Mouse (Mus musculus) hindbrain, embryonic 16.5 days (tissue): Measurements from ENCODE around the gene Sppl3. TPM values are rescaled to one million over a fixed set of nuclear protein-coding genes. Genes with fewer than 3 reads are reported as not detected.
"Not testable (repeated sequence)": the region's sequence is repeated elsewhere in the genome, so short reads cannot be mapped to it uniquely, and the experiment has no call there.

Source experiments
- ATAC-seq: fragments of 200-750 bp; cut with Nextera tagmentation; 2 replicates; pipeline ENCODE4 v1.8.0; 2017; ENCODE audit warnings: moderate TSS enrichment, moderate library complexity
- H3K27ac ChIP-seq: fragments of 300-500 bp; sonication (generic); 2 replicates; pipeline ENCODE4 v1.5.1; 2014; ENCODE audit warnings: low read depth, mild to moderate bottlenecking, control low read depth, low read length, moderate library complexity
- H3K27me3 ChIP-seq: fragments of 300-500 bp; sonication (generic); replicated peaks from 2 replicates; pipeline ENCODE4 v1.6.1; 2014; ENCODE audit warnings: low read length; ENCODE audit not compliant: control insufficient read depth, insufficient read depth
- H3K36me3 ChIP-seq: fragments of 300-500 bp; sonication (generic); 2 replicates; pipeline ENCODE4 v1.6.1; 2014; ENCODE audit warnings: mild to moderate bottlenecking, low read length, moderate library complexity, mixed read lengths; ENCODE audit not compliant: control insufficient read depth, insufficient read depth
- H3K4me1 ChIP-seq: fragments of 300-500 bp; sonication (generic); 2 replicates; pipeline ENCODE4 v1.6.1; 2014; ENCODE audit warnings: low read depth, low read length; ENCODE audit not compliant: control insufficient read depth, insufficient read depth
- H3K4me2 ChIP-seq: fragments of 300-500 bp; sonication (generic); 2 replicates; pipeline ENCODE4 v1.6.1; 2014; ENCODE audit warnings: mild to moderate bottlenecking, low read length, control low read depth, moderate library complexity
- H3K4me3 ChIP-seq: fragments of 300-500 bp; sonication (generic); 2 replicates; pipeline ENCODE4 v1.5.1; 2014; ENCODE audit warnings: mild to moderate bottlenecking, low read length, control low read depth, moderate library complexity
- H3K9ac ChIP-seq: fragments of 300-500 bp; sonication (generic); 2 replicates; pipeline ENCODE4 v1.6.1; 2014; ENCODE audit warnings: low read depth, mild to moderate bottlenecking, control low read depth, low read length, moderate library complexity
- H3K9me3 ChIP-seq: fragments of 300-500 bp; sonication (generic); 2 replicates; pipeline ENCODE4 v1.6.1; 2014; ENCODE audit warnings: mild to moderate bottlenecking, low read length, moderate library complexity; ENCODE audit not compliant: control insufficient read depth
- WGBS: fragments of 180-500 bp; shearing (Covaris S2); extraction: QIAGEN DNeasy Blood & Tissue Kit; methylation state at CpG from one replicate; pipeline ENCODE4 v1.1.7; 2014; 5-methylcytosine and 5-hydroxymethylcytosine counted together
- polyA plus RNA-seq: library from polyadenylated mRNA; unstranded; fragments of >200 nt; fragmentation: Nextera tagmentation; extraction: Ambion mirVana; gene quantifications from 2 replicates; pipeline ENCODE4 v1.2.1, GENCODE M21; 2015

Gene Sppl3
- polyA plus RNA-seq, 1 experiment from 2014 or later: 17.3 TPM

- no peak for ATAC-seq
- Histone ChIP-seq H3K27me3 (no peaks in the 10 kb centered on the region), H3K36me3 (no peaks in the 10 kb centered on the region), H3K4me2 (no peak overlapping the region), H3K9me3 (no peaks in the 10 kb centered on the region), H3K4me3 (no peak overlapping the region), H3K27ac (no peak overlapping the region), H3K4me1 (peaks cover 3% of the 10 kb centered on the region; the same call in 1 of the 2 replicates), H3K9ac (no peak overlapping the region)
- 87% methylated on average over 7 of the region's 7 CpGs for WGBS
Measured at GRCm38 (mm10) chr5:115072143-115072542, 61.2 kb downstream of the Sppl3 start.

GRCm38 (mm10) chr5:115073306-115073705 lies 62.4 kb downstream of the Sppl3 start:
- ATAC-seq, H3K4me2 ChIP-seq, H3K9ac ChIP-seq, H3K27ac ChIP-seq, H3K4me3 ChIP-seq, H3K9me3 ChIP-seq, H3K36me3 ChIP-seq, H3K27me3 ChIP-seq, H3K4me1 ChIP-seq: not testable (repeated sequence)
- WGBS: 69% methylated on average over 8 of the region's 8 CpGs

DNA sequence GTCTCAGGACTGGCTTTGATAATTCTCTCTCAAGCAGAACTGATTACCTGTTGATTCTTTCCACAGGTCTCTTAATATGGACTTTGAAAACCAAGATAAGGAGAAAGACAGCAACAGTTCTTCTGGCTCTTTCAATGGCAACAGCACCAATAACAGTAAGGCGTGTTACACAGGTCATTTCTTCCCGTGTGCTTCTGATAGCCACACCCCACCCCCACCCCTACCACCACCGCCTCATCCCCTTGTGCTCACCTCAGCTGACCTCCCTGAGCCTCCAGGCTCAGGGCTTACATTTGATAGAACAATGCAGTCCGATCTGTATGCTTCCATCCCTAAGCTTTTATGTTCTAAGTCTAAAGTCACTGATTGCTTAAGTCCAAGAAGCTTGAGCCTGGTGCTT lies 63.8 kb downstream of the Sppl3 start:
- H3K4me1 ChIP-seq: peaks cover 3% of the 10 kb centered on the region; the same call in 1 of the 2 replicates
- H3K27me3 ChIP-seq: no peaks in the 10 kb centered on the region
- H3K4me3 ChIP-seq: no peak overlapping the region
- no peak for ATAC-seq
- no peaks in the 10 kb centered on the region for H3K9me3 ChIP-seq
- no peaks in the 10 kb centered on the region for H3K36me3 ChIP-seq
- H3K9ac ChIP-seq: no peak overlapping the region
- H3K4me2 ChIP-seq: no peak overlapping the region
- 89% methylated on average over 4 of the region's 4 CpGs for WGBS
- H3K27ac ChIP-seq: no peak overlapping the region

DNA sequence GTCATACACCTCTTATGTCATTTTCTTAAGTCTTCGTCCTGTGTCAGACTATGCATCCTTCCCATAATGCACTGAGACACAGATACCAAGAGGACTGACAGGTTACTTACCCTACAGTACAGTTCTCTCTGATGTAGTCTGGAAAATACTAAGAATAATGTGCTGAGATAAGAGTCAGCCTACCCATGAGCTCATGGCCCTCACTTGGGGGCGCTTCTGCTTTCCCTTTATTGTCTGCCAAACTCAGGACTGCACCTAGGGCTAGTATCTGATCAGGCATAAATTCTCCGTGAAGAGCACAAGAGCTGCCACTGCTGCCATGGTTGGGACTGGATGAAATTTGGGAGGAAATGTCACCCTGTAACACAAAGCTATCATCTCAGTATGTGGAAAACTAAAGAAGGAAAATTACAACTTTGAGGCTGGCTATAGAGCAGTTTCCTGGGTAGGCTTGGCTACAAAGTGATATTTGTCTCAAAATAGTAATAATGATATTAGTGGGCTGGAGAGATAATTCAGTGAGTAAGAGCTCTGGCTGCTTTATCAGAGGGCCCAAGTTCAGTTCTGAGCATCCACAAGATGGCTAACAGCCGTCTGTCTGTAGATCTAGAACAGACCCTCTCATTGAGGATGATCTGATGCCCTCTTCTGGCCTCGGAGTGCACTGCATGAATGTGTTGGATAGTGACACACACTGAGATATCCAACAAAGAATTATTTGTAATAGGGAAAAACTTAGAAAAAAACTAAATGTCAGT lies 65.4 kb downstream of the Sppl3 start:
- H3K27me3 ChIP-seq: no peaks in the 10 kb centered on the region
- peaks cover 1% of the 10 kb centered on the region; the same call in 1 of the 2 replicates for H3K4me1 ChIP-seq
- H3K4me2 ChIP-seq: no peak overlapping the region
- 60% methylated on average over 5 of the region's 5 CpGs for WGBS
- H3K9ac ChIP-seq: no peak overlapping the region
- ATAC-seq: no peak
- H3K4me3 ChIP-seq: no peak overlapping the region
- no peak overlapping the region for H3K27ac ChIP-seq
- no peaks in the 10 kb centered on the region for H3K9me3 ChIP-seq
- H3K36me3 ChIP-seq: no peaks in the 10 kb centered on the region

- Histone ChIP-seq H3K4me2 (no peak overlapping the region), H3K4me3 (no peak overlapping the region), H3K36me3 (peaks cover 19% of the 10 kb centered on the region), H3K27me3 (no peaks in the 10 kb centered on the region), H3K4me1 (no peaks in the 10 kb centered on the region), H3K9me3 (no peaks in the 10 kb centered on the region), H3K9ac (no peak overlapping the region), H3K27ac (no peak overlapping the region)
- ATAC-seq: no peak
- 90% methylated on average over 5 of the region's 5 CpGs for WGBS
Measured at GRCm38 (mm10) chr5:115081636-115082035, 70.7 kb downstream of the Sppl3 start.

DNA sequence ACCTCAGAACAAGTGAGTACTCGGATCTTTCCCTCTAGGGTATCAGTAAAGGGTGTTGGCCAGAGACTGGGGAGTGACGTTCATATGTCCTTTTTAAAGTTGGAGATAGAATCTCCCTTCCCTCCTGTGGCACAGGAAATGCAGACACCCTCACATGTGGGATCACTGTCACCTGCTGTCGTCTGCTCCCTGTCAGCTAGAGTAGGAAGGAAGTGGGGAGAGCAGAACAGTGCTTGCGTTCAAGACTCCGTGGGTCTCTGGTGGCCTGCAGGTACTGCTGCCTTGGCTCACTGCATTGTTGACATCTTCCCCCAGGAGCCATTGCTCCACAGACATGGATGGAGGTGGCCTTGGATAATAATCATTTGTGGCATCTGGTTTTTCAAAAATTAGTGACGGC lies 72.6 kb downstream of the Sppl3 start:
- Histone ChIP-seq H3K9ac (no peak overlapping the region), H3K27ac (no peak overlapping the region), H3K36me3 (peaks cover 34% of the 10 kb centered on the region), H3K27me3 (no peaks in the 10 kb centered on the region), H3K4me1 (no peaks in the 10 kb centered on the region), H3K9me3 (no peaks in the 10 kb centered on the region), H3K4me3 (no peak overlapping the region), H3K4me2 (no peak overlapping the region)
- no peak for ATAC-seq
- 85% methylated on average over 6 of the region's 6 CpGs for WGBS

- Histone ChIP-seq H3K4me1 (no peaks in the 10 kb centered on the region), H3K9me3 (no peaks in the 10 kb centered on the region), H3K36me3 (peaks cover 51% of the 10 kb centered on the region), H3K9ac (no peak overlapping the region), H3K27ac (no peak overlapping the region), H3K27me3 (no peaks in the 10 kb centered on the region), H3K4me3 (no peak overlapping the region), H3K4me2 (no peak overlapping the region)
- no peak for ATAC-seq
- WGBS: 99% methylated on average over 2 of the region's 2 CpGs
Measured at GRCm38 (mm10) chr5:115085675-115086074, 74.7 kb downstream of the Sppl3 start.

DNA sequence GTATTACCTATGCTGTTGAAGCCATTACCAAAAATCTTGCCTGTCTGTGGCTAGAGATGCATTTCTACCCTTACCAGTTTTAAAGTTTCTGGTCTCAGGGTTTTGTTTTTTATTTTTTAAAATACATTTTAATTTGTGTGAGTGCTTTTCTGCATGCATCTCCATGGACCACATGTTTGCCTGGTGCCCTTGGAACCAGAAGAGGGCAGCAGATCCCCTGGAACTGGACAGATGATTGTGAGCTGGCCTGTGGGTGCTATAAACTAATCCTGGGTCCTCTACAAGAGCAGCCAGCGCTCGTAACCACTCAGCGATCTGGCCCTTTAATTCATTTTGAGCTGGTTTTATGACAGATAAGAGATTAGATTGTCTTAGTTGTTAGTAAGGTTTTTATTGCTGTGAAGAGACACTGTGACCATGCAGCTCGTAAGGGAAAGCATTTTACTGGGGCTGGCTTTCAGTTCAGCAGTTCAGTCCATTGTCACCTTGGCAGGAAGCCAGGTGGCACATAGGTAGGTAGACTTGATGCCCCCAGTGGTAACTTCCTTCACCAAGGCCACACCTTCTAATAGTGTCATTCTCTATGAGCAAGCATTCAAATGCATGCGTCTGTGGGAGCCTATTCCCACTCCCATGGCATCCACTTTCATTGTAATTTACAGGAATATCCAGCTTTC lies 78.8 kb downstream of the Sppl3 start:
- H3K9ac ChIP-seq: no peak overlapping the region
- H3K4me1 ChIP-seq: no peaks in the 10 kb centered on the region
- H3K4me2 ChIP-seq: no peak overlapping the region
- no peaks in the 10 kb centered on the region for H3K9me3 ChIP-seq
- ATAC-seq: no peak
- 96% methylated on average over 5 of the region's 5 CpGs for WGBS
- H3K27me3 ChIP-seq: no peaks in the 10 kb centered on the region
- H3K36me3 ChIP-seq: peaks cover 39% of the 10 kb centered on the region
- H3K27ac ChIP-seq: no peak overlapping the region
- no peak overlapping the region for H3K4me3 ChIP-seq

DNA sequence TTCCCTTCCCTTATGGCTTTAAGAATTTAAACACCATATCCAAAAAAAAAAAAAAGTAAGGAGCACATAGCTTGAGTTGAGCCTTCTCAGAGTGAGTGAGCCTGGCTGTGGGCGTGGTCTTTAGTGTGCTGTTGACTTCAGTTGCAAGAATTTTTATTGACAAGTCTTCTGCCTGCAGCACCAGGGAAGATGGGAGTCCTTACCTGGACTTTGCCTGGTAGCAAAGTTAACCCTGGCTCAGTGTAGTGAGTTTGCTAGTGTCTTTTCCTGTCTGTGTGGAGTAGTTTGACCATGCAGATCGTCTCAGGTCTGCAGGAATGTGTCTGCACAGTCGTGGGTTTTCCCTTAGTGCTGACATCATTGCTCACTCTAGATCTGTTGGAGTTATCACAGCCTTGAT lies 80.1 kb downstream of the Sppl3 start:
- H3K4me1 ChIP-seq: no peaks in the 10 kb centered on the region
- no peak for ATAC-seq
- H3K9ac ChIP-seq: no peak overlapping the region
- H3K27me3 ChIP-seq: no peaks in the 10 kb centered on the region
- H3K36me3 ChIP-seq: peaks cover 46% of the 10 kb centered on the region
- H3K9me3 ChIP-seq: no peaks in the 10 kb centered on the region
- 83% methylated on average over 3 of the region's 3 CpGs for WGBS
- H3K27ac ChIP-seq: no peak overlapping the region
- H3K4me2 ChIP-seq: no peak overlapping the region
- H3K4me3 ChIP-seq: no peak overlapping the region
